Mouse (Mus musculus) naive thymus-derived CD4-positive, alpha-beta T cell, adult 2 months (primary cell): Measurements from ENCODE around the gene Olfr954.

Source experiments
- DNase-seq: peaks from one replicate; pipeline ENCODE4 v3.0.0-alpha.2; 2011; ENCODE audit warnings: low read depth

The Olfr954 gene

GRCm38 (mm10) chr9:39456401-39456800 is at the start of gene Olfr954:
TSS of gene Olfr954 (plus strand) at chr9:39456701.
- DNase-seq = no peak

- DNase-seq = no peak
These were observed 29.5 kb upstream of the Olfr954 start, which contains the start of gene Olfr952 for GRCm38 (mm10) chr9:39427048-39427447. TSS of gene Olfr952 (minus strand) at chr9:39427148.

- no peak for DNase-seq
These were observed 15.3 kb downstream of the Olfr954 start, which contains the start of gene Olfr955 for GRCm38 (mm10) chr9:39471844-39472243. TSS of gene Olfr955 (minus strand) at chr9:39471944.

DNA sequence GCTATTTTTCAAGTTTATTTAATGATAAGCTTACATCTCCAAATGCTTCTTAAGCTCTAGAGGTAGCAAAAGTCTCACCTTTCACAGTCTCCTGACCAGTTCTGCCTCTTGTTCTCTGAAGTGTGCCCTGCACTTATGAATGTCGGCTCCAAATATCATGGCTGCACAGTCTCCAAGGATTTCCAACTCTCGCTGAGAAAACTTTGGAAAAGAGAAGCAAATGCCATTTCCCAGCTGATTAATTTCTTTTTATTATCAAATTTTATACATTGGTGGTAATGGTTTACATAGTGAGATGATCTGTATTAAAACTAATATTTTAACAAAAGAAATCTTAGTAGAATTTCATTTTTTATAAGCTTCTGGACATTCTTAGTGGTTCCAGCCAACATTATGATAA is 37.4 kb downstream of the Olfr954 start, which contains the start of gene Olfr44:
Gene Olfr44 (minus strand): TSS at position 101 of the 400 bp plus-strand sequence.
- DNase-seq = no peak

GRCm38 (mm10) chr9:39508998-39509397 is 52.5 kb downstream of the Olfr954 start:
- DNase-seq = no peak

- DNase-seq = no peak
These were observed 52.9 kb downstream of the Olfr954 start for GRCm38 (mm10) chr9:39509412-39509811.
